Mouse (Mus musculus) kidney, postnatal 10 days (tissue): Measurements from ENCODE around the gene Rpl23a.
A peak's percentile ranks its signal among the peaks of the same experiment; 100 is the strongest.
"Not testable (repeated sequence)": the region's sequence is repeated elsewhere in the genome, so short reads cannot be mapped to it uniquely, and the experiment has no call there.

Experiments
- DNase-seq: peaks from one replicate; pipeline ENCODE4 v3.0.0; 2021; ENCODE audit warnings: mixed read lengths

Gene Rpl23a

GRCm38 (mm10) chr11:78182961-78183844 lies at the start of gene Rpl23a:
Rpl23a (minus strand) TSS chr11:78183584.
- DNase-seq, result peak; percentile 83

GRCm38 (mm10) chr11:78231518-78231917 lies 48.1 kb upstream of the Rpl23a start:
- DNase-seq, result no peak

- no peak for DNase-seq
These were observed 40.2 kb upstream of the Rpl23a start for GRCm38 (mm10) chr11:78223586-78223985.

- DNase-seq, result no peak
These were observed 32.4 kb upstream of the Rpl23a start for GRCm38 (mm10) chr11:78215709-78216317.

GRCm38 (mm10) chr11:78213086-78213817 lies 29.9 kb upstream of the Rpl23a start:
- no peak for DNase-seq

GRCm38 (mm10) chr11:78211513-78211912 lies 28.1 kb upstream of the Rpl23a start:
- no peak for DNase-seq

GRCm38 (mm10) chr11:78210615-78211014 lies 27.2 kb upstream of the Rpl23a start:
- no peak for DNase-seq

GRCm38 (mm10) chr11:78209886-78210285 lies 26.5 kb upstream of the Rpl23a start:
- no peak for DNase-seq

- no peak for DNase-seq
These were observed 23.8 kb upstream of the Rpl23a start for GRCm38 (mm10) chr11:78207190-78207589.

GRCm38 (mm10) chr11:78205361-78206206 lies 22.2 kb upstream of the Rpl23a start:
- no peak for DNase-seq

GRCm38 (mm10) chr11:78204287-78204686 lies 20.9 kb upstream of the Rpl23a start:
- no peak for DNase-seq

- no peak for DNase-seq
These were observed 19.0 kb upstream of the Rpl23a start for GRCm38 (mm10) chr11:78202372-78202771.

- DNase-seq, result no peak
These were observed 11.9 kb upstream of the Rpl23a start for GRCm38 (mm10) chr11:78195101-78195863.

GRCm38 (mm10) chr11:78194411-78195100 lies 11.2 kb upstream of the Rpl23a start:
- peak; percentile 90 for DNase-seq

GRCm38 (mm10) chr11:78193113-78193512 lies 9.7 kb upstream of the Rpl23a start, which contains the start of gene Proca1:
Proca1 (plus strand) TSS chr11:78193392.
- DNase-seq, result no peak

- DNase-seq, result peak; percentile 75
These were observed 6.7 kb upstream of the Rpl23a start for GRCm38 (mm10) chr11:78190041-78190440.

GRCm38 (mm10) chr11:78189234-78190040 lies 6.1 kb upstream of the Rpl23a start:
- DNase-seq, result peak; percentile 89

GRCm38 (mm10) chr11:78188331-78189233 lies 5.2 kb upstream of the Rpl23a start, which contains the start of gene Rab34:
Rab34 (plus strand) TSS chr11:78188430.
- peak; percentile 92 for DNase-seq

- DNase-seq, result not testable (repeated sequence)
These were observed 1.3 kb upstream of the Rpl23a start for GRCm38 (mm10) chr11:78184702-78185101.
